Mouse (Mus musculus): ENCODE measurements around the gene Adk.

DNA sequence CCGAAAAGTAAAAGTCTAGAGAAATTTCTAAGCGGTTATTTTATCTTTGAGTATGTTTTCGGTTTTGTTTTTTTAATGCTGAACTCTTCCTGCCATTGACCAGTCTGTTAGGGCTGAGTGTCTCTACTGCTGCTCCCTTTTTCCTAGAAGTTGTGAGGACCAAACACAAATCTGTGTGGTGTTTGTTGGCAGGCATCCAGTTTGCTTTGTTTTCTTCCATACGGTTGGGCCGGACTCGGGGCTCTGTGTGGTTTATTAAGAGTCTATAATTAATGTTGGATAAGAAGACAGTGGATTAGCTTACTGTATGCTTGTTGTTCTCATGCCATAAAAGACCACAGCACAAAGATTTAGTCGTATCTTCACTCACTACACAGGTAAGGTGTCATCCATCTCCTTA lies 233.9 kb downstream of the Adk start:
- TF ChIP-seq CTCF (IDR thresholded peaks at IDR 0.05; ENCODE audit: extremely low read depth, insufficient read depth, insufficient read length, insufficient replicate concordance) (no peak), POLR2A (IDR thresholded peaks at IDR 0.05; ENCODE audit: low read depth, low read length) (no peak)

All from spleen, adult 2 months (tissue).